In genomic region chr1:58652480-58653403, GRCm38 (mm10) we compare ENCODE assay signal across 8 mouse cellular contexts. TPM values are rescaled to one million over a fixed set of nuclear protein-coding genes. Genes with fewer than 3 reads are reported as not detected.
DNase-seq lines count a peak whose midpoint lies in the region; ATAC-seq and TF ChIP-seq lines count a peak whose summit lies in the region.

No protein-coding gene starts in this region.

- H3K9me3 ChIP-seq in embryonic facial prominence, embryonic 13.5 days, result no peaks in the 10 kb centered on the region

- peak; percentile 37; the same call in 1 of the 2 replicates for TF ChIP-seq POLR2A in heart, adult 2 months (IDR thresholded peaks at IDR 0.05; ENCODE audit: insufficient read depth, low read depth, low read length)

- H3K4me3 ChIP-seq in embryonic facial prominence, embryonic 13.5 days, result peak overlapping the region; percentile 59
- H3K4me3 ChIP-seq in heart, adult 2 months, result peak overlapping the region; percentile 76

- no peaks in the 10 kb centered on the region for H3K27me3 ChIP-seq in embryonic facial prominence, embryonic 13.5 days
- no peaks in the 10 kb centered on the region for H3K27me3 ChIP-seq in heart, adult 2 months (ENCODE audit: control insufficient read depth, insufficient read depth, low read length)

- no peak for TF ChIP-seq CTCF in heart, adult 2 months (IDR thresholded peaks at IDR 0.05)

- under 1% methylated on average over 37 of the region's 37 CpGs for WGBS in embryonic facial prominence, embryonic 13.5 days
- WGBS in heart, adult 2 months, result under 1% methylated on average over 37 of the region's 37 CpGs

- ATAC-seq in embryonic facial prominence, embryonic 13.5 days (ENCODE audit: insufficient number of reproducible peaks, insufficient read depth, low FRiP score, low TSS enrichment, low read depth), result 0 out of 2 replicates have a peak, but pooled peaks have one; percentile 43

- H3K4me2 ChIP-seq in embryonic facial prominence, embryonic 13.5 days, result peak overlapping the region; percentile 65

- H3K4me1 ChIP-seq in embryonic facial prominence, embryonic 13.5 days, result no peaks in the 10 kb centered on the region
- H3K4me1 ChIP-seq in heart, adult 2 months (ENCODE audit: control insufficient read depth, insufficient read depth, low read length), result peaks cover 1% of the 10 kb centered on the region; the same call in 1 of the 2 replicates

- H3K79me2 ChIP-seq in heart, adult 2 months (replicated peaks; ENCODE audit: control insufficient read depth, insufficient read depth, low read length), result no peaks in the 10 kb centered on the region

- H3K9ac ChIP-seq in embryonic facial prominence, embryonic 13.5 days, result peak overlapping the region; percentile 79
- H3K9ac ChIP-seq in heart, adult 2 months (ENCODE audit: low read depth, low read length), result peak overlapping the region; percentile 83

- no peak overlapping the region for H3K27ac ChIP-seq in embryonic facial prominence, embryonic 13.5 days
- H3K27ac ChIP-seq in heart, adult 2 months, result peak overlapping the region; percentile 91

- no peak for TF ChIP-seq EP300 in heart, adult 2 months (IDR thresholded peaks at IDR 0.05; ENCODE audit: insufficient read depth, low read depth, low read length)

- intact Hi-C loops in heart, adult 2 months (cut with DNase I), result loop anchor here (2.0 kb wide), 1 partner anchor 66 kb away; the partner anchor contains the start of genes Fam126b and Ndufb3

- H3K36me3 ChIP-seq in embryonic facial prominence, embryonic 13.5 days, result no peaks in the 10 kb centered on the region
- no peaks in the 10 kb centered on the region for H3K36me3 ChIP-seq in heart, adult 2 months (ENCODE audit: control insufficient read depth, insufficient read depth, low read length)

- DNase-seq in 3134 (ENCODE audit: extremely low read depth, insufficient read length, low spot score), result peak; percentile 96
- peak; percentile 69 for DNase-seq in adrenal gland, postnatal 25 days
- DNase-seq in heart, adult 2 months, result peak; percentile 82 to 84
- peak; percentile 49 to 74 for DNase-seq in kidney, adult 8-10 months
- DNase-seq in liver, result peak; percentile 52
- peak; percentile 29 to 44 for DNase-seq in monocyte, adult 2 months (ENCODE audit: low read depth in 1 of 2, low spot score in 2 of 2)
- peak; percentile 67 to 72 for DNase-seq in spleen, postnatal 36 days (ENCODE audit: low spot score in 2 of 2)

RNA-seq across cellular contexts. Expression of gene Als2cr12, which starts 43.0 kb away (rescaled TPM):
- 0.91 and 1.00 TPM in 2 replicates for total RNA-seq in adrenal gland, postnatal 25 days (2021)
- polyA plus RNA-seq in embryonic facial prominence, embryonic 13.5 days (2015; fragmentation: Nextera tagmentation; extraction: Ambion mirVana), result not detected in 2 replicates
- total RNA-seq in heart, adult 2 months (2021), result not detected
- 0.49 TPM in 1 of 2 replicates, not detected in the other for polyA plus RNA-seq in heart, adult 2 months (2012; rRNA removed)

RNA-seq across cellular contexts. Expression of gene Cflar, which starts 58.6 kb away (rescaled TPM):
- 104 and 122 TPM in 2 replicates for total RNA-seq in adrenal gland, postnatal 25 days (2021)
- 39.0 and 44.4 TPM in 2 replicates for polyA plus RNA-seq in embryonic facial prominence, embryonic 13.5 days (2015; fragmentation: Nextera tagmentation; extraction: Ambion mirVana)
- 10 to 100 TPM; 50.2 to 63.0 TPM for total RNA-seq in heart, adult 2 months (2021)
- polyA plus RNA-seq in heart, adult 2 months (2012; rRNA removed), result 21.7 and 39.1 TPM in 2 replicates

Comparison
In these comparisons a context has a peak if more than half of its experiments do, and no peak if none do; other contexts are left out.
1. DNase-seq: peak in every context shown above with its lines; median percentile 96 in 3134; 83 in heart, adult 2 months; 70 in spleen, postnatal 36 days; 69 in adrenal gland, postnatal 25 days; 62 in kidney, adult 8-10 months; 52 in liver; 36 in monocyte, adult 2 months.